Mouse (Mus musculus) C2C12 (cell line): ENCODE results near the gene Xpot.

Experiments
- CEBPB ChIP-seq: IDR thresholded peaks from one replicate; pipeline ENCODE4 v1.6.1; 2011; ENCODE audit warnings: low read depth, mild to moderate bottlenecking, control low read depth, moderate library complexity
- CTCF ChIP-seq: IDR thresholded peaks from one replicate; pipeline ENCODE4 v1.5.1; 2011; ENCODE audit not compliant: control insufficient read depth, insufficient read depth, insufficient read length
- MYOG ChIP-seq: IDR thresholded peaks from one replicate; pipeline ENCODE4 v1.6.1; 2011; ENCODE audit not compliant: control insufficient read depth, insufficient read length; ENCODE audit errors: extremely low read depth
- USF1 ChIP-seq: IDR thresholded peaks from one replicate; pipeline ENCODE4 v1.6.1; 2011; ENCODE audit warnings: low read depth, mild to moderate bottlenecking, control low read depth, moderate library complexity

DNA sequence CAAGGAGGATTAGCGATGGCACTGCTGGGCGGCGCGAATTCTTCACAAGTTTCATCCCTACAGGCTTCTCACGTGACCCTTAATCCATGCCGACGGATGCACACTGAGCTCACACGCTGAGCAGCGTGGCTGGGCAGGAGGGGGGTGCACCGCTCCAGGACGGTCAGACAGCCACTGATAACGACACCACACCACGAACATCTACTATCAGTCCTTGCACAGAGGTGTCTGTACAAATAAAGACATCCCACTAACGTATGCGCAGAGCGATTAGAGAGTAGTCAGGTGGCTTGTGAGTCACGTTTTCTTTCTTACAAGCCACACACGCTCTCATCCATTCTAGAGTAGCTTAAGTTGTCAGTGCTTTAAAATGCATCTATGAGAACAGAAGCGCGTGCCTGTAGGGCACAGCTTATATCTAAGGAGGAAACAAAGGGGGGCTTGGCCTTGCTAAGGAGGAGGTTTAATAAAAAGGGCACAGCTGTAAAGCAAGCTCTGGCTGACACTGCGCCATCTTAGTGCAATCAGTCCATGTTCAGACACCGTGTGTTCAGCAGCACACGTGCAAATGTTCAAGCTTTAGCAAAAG is 57.0 kb downstream of the Xpot start:
- TF ChIP-seq CTCF (no peak), CEBPB (no peak), MYOG (no peak), USF1 (no peak)
